Mouse (Mus musculus): ENCODE results near the gene Abhd12. TPM values are rescaled to one million over a fixed set of nuclear protein-coding genes. Genes with fewer than 3 reads are reported as not detected.
A peak's percentile ranks its signal among the peaks of the same experiment; 100 is the strongest.

Gene Abhd12
- total RNA-seq, 2 experiments from 2014 or later: 55.6 to 58.2 TPM

DNA sequence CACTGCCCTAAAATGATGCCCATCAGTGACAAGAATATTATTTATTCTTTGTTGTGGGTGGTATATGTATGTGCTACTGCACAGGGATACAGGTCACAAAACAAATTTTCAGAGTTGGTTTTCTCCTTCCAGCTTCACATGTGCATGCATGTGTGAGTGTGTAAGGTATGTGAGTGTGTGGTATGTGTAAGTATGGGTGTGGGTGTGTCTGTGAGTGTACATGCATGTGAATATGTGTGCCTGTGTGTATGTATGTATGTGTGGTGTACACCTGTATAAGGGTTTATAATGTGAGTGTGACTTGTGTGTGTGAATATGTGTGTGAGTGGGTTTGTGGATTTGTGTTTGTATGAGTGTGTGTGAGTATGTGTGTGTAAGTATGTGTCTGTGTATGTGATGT lies 49.4 kb downstream of the Abhd12 start:
- no peak for DNase-seq

- no peak for DNase-seq
Measured at GRCm38 (mm10) chr2:150851251-150851650, 53.3 kb downstream of the Abhd12 start.

- DNase-seq: no peak
Measured at GRCm38 (mm10) chr2:150847436-150847995, 57.0 kb downstream of the Abhd12 start.

GRCm38 (mm10) chr2:150844798-150845197 lies 59.7 kb downstream of the Abhd12 start:
- DNase-seq: no peak

- no peak for DNase-seq
Measured at GRCm38 (mm10) chr2:150842049-150842461, 62.5 kb downstream of the Abhd12 start.

- DNase-seq: no peak
Measured at GRCm38 (mm10) chr2:150841109-150841508, 63.4 kb downstream of the Abhd12 start.

DNA sequence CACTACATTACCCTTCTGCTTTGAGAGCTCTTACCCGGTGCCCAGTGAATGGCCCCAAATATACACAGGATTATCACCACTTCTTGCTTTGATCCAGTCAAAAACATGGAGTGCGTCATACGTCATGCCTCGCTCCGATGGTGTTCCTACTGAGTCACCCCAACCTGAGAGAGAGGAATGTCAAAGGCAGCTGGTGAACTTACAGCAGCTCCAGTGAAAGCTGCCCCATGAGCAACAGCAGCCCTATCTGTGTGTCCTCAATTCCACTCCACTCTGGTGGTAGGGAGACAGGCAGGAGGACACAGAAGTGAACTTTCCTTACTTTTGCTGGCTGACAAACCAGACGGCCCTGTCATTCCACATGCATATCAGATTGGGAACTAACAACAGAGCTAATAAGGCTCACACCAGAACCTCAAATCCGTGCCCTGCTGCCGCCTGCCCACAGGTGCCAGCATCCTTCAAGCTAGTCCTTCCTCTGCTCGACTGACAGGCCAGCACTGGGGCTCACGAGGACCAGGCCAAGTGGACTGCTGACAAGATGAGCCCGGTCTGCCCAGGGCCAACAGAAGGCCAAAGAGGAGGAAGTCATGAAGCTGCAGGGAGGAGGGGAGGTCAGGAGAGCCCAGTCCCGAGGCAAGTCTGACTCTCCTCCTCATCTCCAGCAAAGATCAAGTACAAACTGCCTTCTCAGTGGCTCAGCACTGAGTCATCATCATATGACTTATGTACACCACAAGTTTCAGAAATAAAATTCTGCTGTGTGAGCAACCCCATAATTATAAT lies 64.7 kb downstream of the Abhd12 start:
- peak; percentile 34 for DNase-seq

DNA sequence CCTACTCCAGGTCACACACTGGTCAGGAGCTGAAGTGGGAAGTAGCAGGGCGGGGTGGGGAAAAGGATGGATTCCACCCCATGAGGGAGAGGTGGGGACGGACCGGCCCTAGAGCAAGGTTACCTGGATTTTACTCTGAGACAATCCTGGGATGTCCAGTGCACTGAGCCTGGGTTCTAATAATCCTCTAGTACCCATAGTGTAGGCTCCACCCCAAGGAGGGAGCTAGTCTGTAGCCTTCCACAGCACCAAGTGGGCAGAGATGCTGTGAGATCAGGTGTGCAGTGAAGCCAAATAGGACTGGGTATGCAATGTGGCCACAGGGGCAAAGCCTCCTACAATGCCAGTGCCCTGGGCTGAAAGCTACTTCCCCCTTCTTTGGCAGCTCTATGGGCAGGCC lies 66.8 kb downstream of the Abhd12 start:
- DNase-seq: no peak

DNA sequence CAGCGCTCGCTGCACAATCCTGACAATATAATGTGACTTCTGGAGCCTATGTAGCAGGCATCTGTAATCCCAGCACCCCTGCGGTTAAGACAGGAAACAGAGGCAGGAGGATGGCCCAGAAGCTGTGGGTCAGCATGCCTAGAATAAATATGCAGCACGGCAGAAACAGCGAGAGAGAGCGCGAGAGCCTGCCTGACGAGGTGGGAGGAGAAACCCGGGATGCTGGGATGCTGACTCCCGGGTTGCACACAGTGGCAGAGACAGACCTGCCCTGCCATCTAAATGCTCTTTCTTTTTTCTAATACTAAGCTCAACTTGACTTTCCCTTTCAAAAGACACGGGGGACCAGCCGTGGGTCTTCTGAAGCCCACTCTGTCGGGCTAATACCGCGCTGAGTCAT lies 67.6 kb downstream of the Abhd12 start:
- DNase-seq: no peak

GRCm38 (mm10) chr2:150835975-150836374 lies 68.6 kb downstream of the Abhd12 start:
- DNase-seq: no peak

DNA sequence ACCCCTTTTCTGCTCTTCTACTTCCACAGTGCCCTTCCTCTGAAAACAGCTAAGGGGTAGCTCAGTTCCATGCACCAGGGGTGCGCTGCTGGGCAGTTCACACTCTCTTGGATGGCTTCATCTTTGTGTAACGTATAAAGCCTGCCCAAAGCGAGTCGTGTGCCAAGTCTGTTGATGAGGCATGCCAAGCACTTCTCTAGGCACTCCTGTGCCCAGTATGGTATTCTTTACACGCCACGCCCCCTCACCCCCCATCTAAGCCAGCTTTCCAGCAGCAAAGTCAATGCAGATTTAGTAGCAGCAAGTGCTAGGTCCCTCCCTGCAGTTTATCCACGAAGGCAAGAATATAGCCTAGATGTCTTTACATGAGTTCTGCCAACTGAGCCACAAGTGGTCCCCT lies 69.9 kb downstream of the Abhd12 start:
- DNase-seq: peak; percentile 39

- DNase-seq: peak; percentile 42
Measured at GRCm38 (mm10) chr2:150832029-150832428, 72.5 kb downstream of the Abhd12 start.

DNA sequence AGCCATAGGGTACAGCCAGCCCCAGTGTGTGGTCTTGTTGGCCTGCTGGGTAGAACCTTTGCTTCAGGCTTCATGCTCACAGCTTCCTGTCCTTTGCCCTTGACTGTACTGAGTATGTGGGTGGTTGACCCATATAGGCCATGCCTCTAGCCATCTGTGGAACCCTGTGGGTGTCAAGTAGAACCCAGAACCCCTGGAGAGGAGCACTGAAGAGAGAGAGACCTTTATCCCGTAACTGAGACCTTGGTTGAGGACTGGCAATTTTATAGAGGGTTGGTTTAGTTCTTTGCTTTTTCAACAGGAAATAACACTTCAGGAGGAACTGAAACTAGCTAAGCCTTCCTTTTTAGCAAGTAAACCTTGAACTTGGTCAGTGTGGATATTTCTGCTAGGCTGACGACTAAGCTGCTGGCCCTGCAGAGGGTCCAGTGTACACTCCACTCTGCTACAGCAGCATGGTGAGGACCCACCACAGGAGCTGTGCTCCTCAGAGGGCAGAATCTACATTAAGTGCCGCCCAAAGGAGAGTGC lies 73.6 kb downstream of the Abhd12 start:
- no peak for DNase-seq

DNA sequence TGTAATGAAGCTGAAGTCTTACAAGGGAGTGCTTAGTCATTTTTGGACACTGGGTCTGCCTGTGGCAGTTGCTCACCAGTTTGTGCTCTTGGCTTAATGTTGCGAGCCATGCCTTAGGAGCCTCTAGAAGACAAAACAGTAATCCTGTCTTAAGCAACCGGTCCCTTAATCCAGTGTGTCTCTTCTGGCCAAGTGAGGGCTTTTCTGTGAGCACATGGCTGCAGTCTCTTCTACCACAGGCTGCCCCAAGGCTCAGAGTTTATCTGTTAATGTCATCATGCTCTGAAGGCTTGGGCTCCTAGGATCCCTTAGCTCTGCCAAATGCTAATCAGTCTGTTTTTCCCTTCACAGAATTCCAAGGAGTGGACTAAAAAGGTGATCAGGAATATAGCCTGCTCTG lies 74.5 kb downstream of the Abhd12 start:
- DNase-seq: no peak

DNA sequence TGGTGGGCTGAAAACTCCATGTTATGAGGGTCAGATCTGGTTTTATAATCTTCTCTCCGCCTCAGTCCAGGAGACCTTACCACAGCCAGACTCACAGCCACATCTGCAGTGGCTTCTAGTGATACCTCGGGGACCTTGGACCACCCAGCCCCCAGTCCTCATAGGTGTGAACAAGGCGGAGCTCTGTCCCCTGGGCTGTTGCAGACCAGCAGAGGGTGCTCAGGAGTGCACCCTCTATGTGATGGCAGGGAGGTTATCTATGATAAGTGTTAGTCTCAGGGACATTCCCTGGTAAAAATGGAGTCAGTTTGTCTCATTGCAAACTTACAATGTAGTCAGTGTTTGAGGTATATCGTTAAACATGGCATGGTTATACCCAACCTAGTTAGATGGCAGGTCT lies 75.9 kb downstream of the Abhd12 start:
- DNase-seq: no peak

- no peak for DNase-seq
Measured at GRCm38 (mm10) chr2:150828164-150828563, 76.4 kb downstream of the Abhd12 start.

- DNase-seq: peak; percentile 63
Measured at GRCm38 (mm10) chr2:150826426-150826825, 78.1 kb downstream of the Abhd12 start.

DNA sequence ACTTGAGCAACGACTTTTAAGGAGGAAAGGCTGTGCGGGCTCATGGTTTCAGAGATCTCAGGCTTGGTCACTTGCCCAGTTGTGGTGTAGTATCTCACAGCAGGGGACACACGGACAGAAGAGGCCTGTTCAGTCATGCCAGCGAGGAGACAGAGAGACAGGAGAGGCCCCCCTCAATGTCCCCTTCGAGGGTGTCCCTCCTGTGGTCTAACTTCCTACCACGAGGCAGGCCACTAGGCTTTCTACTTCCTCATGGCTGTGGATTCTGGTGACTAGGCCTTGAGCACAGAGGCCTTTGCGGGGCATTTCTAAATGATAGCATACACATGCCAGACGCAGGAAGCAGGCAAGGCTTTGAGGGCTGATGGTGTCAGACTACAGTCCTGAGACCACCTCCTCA lies 81.6 kb downstream of the Abhd12 start:
- DNase-seq: no peak

DNA sequence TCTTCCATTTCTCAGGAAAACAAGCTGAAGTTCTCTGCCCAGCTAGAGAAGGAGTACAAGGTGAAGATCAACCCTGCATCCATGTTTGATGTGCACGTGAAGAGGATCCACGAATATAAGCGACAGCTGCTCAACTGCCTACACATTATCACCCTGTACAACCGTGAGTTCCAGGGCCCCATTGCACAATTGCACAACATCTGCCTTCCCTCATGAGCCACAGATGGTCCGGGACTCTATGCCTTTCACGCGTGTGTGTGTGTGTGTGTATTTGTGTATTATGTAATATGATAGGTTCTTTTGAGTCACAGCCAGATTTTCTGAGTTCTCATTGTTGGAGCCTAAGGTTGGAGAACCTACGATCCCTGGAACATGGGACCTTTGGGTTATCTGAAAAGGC lies 83.8 kb downstream of the Abhd12 start:
- no peak for DNase-seq

DNA sequence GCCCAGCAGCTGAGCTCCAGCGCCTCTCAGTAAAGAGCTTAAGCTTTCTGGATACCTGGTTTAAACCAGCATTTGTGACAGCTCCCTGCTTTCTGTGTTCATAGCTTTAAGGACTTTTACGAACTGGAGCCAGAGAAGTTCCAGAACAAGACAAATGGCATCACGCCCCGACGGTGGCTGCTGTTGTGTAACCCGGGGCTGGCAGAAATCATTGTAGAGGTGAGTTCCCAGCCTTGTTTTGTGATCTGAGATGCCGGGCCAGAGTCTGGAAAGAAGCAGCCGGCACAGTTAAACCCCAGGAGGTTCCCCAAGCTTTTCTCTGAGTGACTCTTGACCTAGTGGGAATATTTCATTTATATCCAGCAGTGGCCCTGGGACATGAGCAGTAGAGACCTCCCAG lies 85.8 kb downstream of the Abhd12 start:
- DNase-seq: peak; percentile 69

- DNase-seq: peak; percentile 75
Measured at GRCm38 (mm10) chr2:150816676-150817402, 87.7 kb downstream of the Abhd12 start.

GRCm38 (mm10) chr2:150812816-150813215 lies 91.7 kb downstream of the Abhd12 start:
- DNase-seq: no peak

DNA sequence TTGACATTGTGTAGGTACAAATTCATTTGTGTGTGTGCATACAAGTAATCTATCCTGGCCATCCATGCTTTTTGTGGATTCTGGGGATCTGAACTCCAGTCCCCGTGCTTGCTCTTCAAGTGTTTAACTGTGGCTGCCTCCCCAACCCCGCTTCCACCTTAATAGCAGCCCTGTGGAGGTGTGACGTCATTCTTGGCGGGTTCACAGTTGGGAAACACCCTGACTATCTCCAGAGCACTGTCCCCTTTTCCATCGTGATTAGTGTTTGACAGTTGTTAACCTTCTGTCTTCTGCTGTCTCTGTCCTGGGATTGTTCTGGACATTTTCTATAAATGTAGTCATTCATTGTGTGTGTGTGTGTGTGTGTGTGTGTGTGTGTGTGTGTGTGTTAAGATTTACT lies 93.9 kb downstream of the Abhd12 start:
- DNase-seq: no peak

All from adrenal gland, postnatal 10 days (tissue).